Mouse (Mus musculus): ENCODE data around the gene 1700122O11Rik.

1700122O11Rik gene

GRCm38 (mm10) chr17:48029241-48029640 is 8.9 kb downstream of the 1700122O11Rik start:
- in situ Hi-C loops (cut with MboI; ENCODE audit: low sequenced_read_pairs), result no loop called here

DNA sequence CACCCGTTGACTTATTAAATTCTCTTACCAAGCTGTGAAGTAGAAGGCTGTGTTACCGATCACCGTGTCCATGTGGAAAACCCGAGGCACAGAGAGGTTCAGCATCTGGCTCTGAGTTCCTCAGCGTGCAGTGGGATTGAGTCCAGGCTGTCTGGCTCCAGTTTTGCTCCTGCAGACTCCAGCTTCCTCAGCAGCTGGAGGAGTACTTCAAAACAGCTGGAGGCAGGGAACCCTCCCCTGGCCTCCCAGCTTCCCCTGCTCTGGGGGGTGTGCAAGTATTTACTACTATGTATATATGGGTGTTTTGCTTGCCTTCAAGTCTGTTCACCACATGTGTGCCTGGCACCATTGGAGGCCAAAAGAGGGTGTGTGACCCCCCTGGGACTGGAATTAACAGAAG is 9.8 kb downstream of the 1700122O11Rik start:
- in situ Hi-C loops (cut with MboI; ENCODE audit: low sequenced_read_pairs), result no loop called here

GRCm38 (mm10) chr17:48027677-48028076 is 10.4 kb downstream of the 1700122O11Rik start:
- in situ Hi-C loops (cut with MboI; ENCODE audit: low sequenced_read_pairs), result no loop called here

GRCm38 (mm10) chr17:48027019-48027418 is 11.1 kb downstream of the 1700122O11Rik start:
- in situ Hi-C loops (cut with MboI; ENCODE audit: low sequenced_read_pairs), result no loop called here

DNA sequence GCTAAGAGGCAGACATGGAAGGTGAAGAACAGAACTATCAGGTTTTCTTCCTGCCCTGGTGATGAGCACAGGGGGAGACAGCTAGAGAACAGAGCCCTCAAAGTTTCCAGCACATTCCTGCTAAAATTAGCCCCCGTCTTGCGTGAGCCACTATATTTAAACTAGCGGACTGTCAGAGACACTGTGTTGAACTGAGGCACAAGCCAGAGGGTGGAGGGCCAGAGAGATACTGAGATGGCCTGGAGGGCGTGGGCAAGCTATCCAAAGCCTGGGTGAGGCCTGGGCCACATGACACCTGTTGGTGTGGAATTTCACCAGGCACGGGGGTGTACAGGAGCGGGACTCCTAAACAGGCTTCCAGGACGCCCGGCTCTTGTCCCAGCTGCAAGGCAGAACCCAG is 14.0 kb downstream of the 1700122O11Rik start:
- in situ Hi-C loops (cut with MboI; ENCODE audit: low sequenced_read_pairs), result no loop called here

DNA sequence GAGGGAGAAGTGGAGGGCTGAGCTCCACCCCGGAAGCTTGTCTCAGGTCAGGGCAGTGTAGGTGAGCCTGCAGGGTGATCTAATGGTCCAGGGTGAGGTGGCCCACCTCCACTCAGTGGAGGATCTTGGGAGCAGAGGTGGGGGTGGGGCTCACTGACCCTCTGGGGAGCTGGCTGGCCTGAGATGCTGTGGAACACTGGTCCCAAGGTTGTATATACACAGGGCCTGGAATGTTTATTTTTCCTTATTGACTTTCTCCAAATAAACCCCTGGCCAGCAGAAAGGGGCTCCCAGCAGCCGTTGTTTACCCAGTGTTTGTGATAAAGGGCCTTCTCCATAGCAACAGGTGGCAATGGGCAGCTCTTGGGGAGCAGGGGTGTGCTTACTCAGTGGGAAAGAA is 18.5 kb downstream of the 1700122O11Rik start:
- in situ Hi-C loops (cut with MboI; ENCODE audit: low sequenced_read_pairs), result no loop called here

- in situ Hi-C loops (cut with MboI; ENCODE audit: low sequenced_read_pairs), result no loop called here
Observed at GRCm38 (mm10) chr17:48016566-48016965, 21.5 kb downstream of the 1700122O11Rik start.

GRCm38 (mm10) chr17:48012561-48012960 is 25.5 kb downstream of the 1700122O11Rik start:
- in situ Hi-C loops (cut with MboI; ENCODE audit: low sequenced_read_pairs), result no loop called here

DNA sequence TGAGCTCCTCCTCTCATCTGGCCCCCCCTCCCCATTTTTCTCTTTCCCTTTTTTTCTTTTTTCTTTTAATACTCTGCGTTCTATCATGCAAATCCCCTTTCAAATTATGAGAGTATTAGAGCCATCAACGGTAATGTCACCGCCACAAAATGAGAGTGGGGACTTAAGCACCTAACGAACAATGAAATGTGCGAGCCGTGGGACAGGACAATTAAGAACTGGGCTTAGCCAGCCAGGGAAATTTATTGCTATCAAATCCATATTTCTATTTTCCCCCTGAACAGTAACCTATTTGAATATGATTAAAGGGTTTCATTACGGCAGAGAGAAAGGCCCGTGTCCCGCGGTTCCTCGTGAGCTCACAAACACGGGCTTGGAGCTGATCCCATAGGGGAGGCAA is 27.0 kb downstream of the 1700122O11Rik start:
- in situ Hi-C loops (cut with MboI; ENCODE audit: low sequenced_read_pairs), result no loop called here

- in situ Hi-C loops (cut with MboI; ENCODE audit: low sequenced_read_pairs), result no loop called here
Observed at GRCm38 (mm10) chr17:48010283-48010682, 27.8 kb downstream of the 1700122O11Rik start.

GRCm38 (mm10) chr17:48005816-48006215 is 32.3 kb downstream of the 1700122O11Rik start:
- in situ Hi-C loops (cut with MboI; ENCODE audit: low sequenced_read_pairs), result no loop called here

DNA sequence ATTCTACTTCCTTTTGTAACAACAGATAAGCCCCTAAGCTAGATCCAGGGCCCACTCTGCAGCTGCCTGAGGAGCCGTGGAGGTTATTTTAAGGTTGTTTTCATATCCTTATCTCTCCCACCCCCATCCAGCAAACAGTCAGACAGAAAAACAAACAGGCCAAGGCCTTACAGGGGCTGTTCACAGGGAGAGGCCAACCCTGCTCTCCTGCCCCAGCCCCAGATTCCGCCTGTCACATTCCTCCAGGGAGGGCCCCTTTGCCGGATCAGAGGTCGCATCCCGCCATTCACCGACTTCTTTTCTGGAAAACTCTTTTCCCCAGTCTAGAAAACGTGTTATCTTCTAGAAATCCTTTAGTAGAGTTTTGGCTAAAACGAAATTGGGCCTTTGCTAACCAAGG is 33.0 kb downstream of the 1700122O11Rik start:
- in situ Hi-C loops (cut with MboI; ENCODE audit: low sequenced_read_pairs), result no loop called here

DNA sequence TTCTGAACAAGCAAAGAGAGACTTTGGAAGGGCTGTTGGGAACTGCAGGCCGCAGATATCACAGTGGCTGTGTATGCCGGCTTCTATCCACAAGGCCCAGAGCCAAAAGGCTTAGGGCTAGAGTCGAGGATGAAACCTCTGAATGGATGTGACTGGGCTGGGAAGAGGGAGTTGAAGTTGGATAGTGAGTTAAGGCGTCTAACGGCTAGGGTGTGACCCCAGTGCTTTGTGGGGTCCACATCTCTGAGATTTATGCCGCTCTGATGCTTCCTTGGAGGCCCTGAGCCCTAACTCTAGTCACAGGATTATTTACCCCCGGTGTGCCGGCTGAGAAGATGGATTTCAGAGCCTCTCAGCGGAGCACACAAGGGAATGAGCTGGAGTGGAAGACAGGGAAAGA is 33.5 kb downstream of the 1700122O11Rik start:
- in situ Hi-C loops (cut with MboI; ENCODE audit: low sequenced_read_pairs), result no loop called here

DNA sequence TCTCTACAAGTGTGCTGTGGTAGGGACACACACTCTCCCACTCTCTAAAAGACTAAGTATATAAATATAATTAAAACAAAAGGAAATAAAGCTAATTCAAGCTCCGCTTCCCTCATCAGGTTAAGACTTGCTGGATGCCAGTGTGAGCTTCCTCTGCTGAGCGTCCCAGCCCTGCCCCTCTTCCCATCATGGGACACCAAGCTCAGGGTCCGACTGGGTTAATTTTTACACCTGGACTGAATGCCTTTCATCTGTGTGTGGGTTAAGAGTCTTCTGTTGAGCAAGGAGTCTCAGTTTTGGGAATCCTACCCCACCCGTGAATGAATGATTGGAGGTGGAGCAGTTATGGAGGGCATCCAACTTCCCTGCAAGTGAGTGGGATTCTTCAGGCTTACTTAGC is 35.6 kb downstream of the 1700122O11Rik start:
- in situ Hi-C loops (cut with MboI; ENCODE audit: low sequenced_read_pairs), result no loop called here

- in situ Hi-C loops (cut with MboI; ENCODE audit: low sequenced_read_pairs), result no loop called here
Observed at GRCm38 (mm10) chr17:48001586-48002361, 36.3 kb downstream of the 1700122O11Rik start.

GRCm38 (mm10) chr17:48001157-48001556 is 36.9 kb downstream of the 1700122O11Rik start:
- in situ Hi-C loops (cut with MboI; ENCODE audit: low sequenced_read_pairs), result no loop called here

DNA sequence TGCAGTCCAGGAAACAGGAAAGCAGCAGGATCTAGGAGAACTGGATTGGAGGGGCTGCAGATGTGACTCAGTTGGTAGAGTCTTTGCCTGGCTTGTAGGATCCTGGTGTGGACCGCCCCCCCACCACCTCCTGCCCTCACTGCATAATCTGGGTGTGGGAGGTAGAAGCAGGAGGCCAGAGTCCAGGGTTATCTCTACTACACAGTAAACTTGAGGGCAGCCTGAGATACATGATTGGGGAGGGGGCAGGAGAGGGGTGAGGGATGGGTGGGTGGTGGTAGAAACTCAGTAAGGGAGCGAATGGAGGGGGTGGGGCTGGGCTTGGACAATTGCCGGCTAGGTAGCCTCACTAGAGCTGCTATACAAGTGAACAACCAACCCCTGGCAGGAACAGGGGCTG is 38.3 kb downstream of the 1700122O11Rik start:
- in situ Hi-C loops (cut with MboI; ENCODE audit: low sequenced_read_pairs), result no loop called here

- in situ Hi-C loops (cut with MboI; ENCODE audit: low sequenced_read_pairs), result no loop called here
Observed at GRCm38 (mm10) chr17:47999403-47999802, 38.7 kb downstream of the 1700122O11Rik start.

DNA sequence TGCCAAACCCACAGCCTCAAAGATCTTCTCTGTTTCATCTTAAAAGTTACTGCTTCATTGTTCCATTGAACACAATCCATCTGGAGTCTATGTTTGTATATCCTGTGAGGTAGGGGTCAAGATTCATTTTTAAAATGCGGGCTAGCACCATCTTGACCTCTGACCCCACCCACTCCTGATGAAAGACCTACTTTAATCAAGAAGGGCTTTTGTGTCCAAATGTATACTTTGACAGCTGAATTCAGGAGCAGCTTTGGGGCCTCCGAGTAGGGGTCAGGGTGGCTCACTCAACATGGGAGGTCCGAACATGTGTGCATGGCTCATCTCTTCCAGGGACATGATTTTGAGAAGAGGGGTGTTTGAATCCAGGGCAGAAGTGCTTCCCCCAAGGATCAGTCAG is 40.3 kb downstream of the 1700122O11Rik start:
- in situ Hi-C loops (cut with MboI; ENCODE audit: low sequenced_read_pairs), result no loop called here

- in situ Hi-C loops (cut with MboI; ENCODE audit: low sequenced_read_pairs), result no loop called here
Observed at GRCm38 (mm10) chr17:47990392-47991123, 47.5 kb downstream of the 1700122O11Rik start.

GRCm38 (mm10) chr17:47989951-47990378 is 48.1 kb downstream of the 1700122O11Rik start:
- in situ Hi-C loops (cut with MboI; ENCODE audit: low sequenced_read_pairs), result no loop called here

DNA sequence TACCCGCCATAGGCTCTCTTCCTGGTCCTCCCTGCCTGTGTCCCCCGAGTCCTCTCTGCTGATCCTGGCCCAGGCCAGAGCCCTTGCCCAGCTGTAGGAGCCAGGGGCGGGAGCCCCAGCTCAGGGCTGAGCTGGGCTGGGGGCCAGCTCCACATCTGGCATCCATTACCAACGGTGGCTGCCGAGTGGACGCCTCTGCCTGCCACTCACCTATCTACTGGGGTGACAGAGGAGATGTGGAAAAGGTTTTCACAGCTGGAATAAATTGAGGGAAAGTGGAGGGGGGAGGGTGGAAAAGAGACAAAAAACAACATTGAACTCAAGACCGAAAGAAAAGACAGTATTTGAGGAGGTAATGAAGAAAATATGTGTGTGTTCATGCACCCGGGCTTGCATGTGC is 49.3 kb downstream of the 1700122O11Rik start:
- in situ Hi-C loops (cut with MboI; ENCODE audit: low sequenced_read_pairs), result no loop called here

Data from CH12F3 (cell line).